Mouse (Mus musculus) ES-E14 (cell line): ENCODE measurements at regions not wholly inside any gene's neighbourhood (a gene's known extent, or its start where the extent isn't known, plus 50 kb on each side); places are given as distances from the start of the nearest gene placed in this dataset.

Experiments
- CHD2 ChIP-seq: IDR thresholded peaks from 2 replicates; pipeline ENCODE4 v1.6.1; 2014; ENCODE audit warnings: mild to moderate bottlenecking, low read depth, low read length, inconsistent platforms
- HCFC1 ChIP-seq: IDR thresholded peaks from 2 replicates; pipeline ENCODE4 v1.6.1; 2012; ENCODE audit warnings: low read length, inconsistent platforms, borderline replicate concordance; ENCODE audit not compliant: insufficient read depth
- MAFK ChIP-seq: IDR thresholded peaks from 2 replicates; pipeline ENCODE4 v1.6.1; 2014; ENCODE audit warnings: mild to moderate bottlenecking, low read depth, low read length, inconsistent platforms; ENCODE audit not compliant: insufficient read depth
- ZC3H11A ChIP-seq: IDR thresholded peaks from 2 replicates; pipeline ENCODE4 v1.6.1; 2012; ENCODE audit warnings: low read depth, mild to moderate bottlenecking, inconsistent platforms, low read length, borderline replicate concordance
- ZNF384 ChIP-seq: IDR thresholded peaks from 2 replicates; pipeline ENCODE4 v1.6.1; 2012; ENCODE audit warnings: low read depth, low read length, inconsistent platforms

DNA sequence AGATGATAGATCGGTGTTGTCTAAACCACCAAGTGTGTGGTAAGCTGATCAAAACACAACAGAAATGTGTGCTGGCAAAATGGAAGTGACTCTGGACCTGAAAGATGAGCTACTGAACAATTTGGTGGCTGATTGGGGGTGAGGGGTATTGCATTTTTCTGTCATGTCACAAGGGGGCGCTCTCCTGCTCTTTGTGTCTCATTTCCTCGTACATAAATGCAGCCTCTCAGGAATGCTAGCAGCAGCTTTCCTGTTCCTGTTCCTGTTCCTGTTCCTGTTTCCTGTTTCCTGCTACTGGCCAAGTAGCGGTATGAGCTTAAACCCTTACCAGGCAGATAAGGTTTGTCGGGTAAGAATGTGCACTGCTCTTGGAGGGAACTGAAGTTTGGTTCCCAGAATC is 134.7 kb upstream of the Fstl4 start:
- TF ChIP-seq MAFK (no peak), ZNF384 (no peak), CHD2 (no peak), HCFC1 (no peak), ZC3H11A (no peak)
